Mouse (Mus musculus): ENCODE measurements around the gene Rbm3. TPM values are rescaled to one million over a fixed set of nuclear protein-coding genes. Genes with fewer than 3 reads are reported as not detected.

Rbm3 gene
- polyA plus RNA-seq, 1 experiment from 2014 or later, result 339 TPM

- no peaks in the 10 kb centered on the region for H3K27me3 ChIP-seq (ENCODE audit: control insufficient read depth, insufficient read depth, low read length)
- peaks cover 5% of the 10 kb centered on the region for H3K4me1 ChIP-seq (ENCODE audit: control insufficient read depth, insufficient read depth, low read length)
- 31% methylated on average over 2 of the region's 2 CpGs for WGBS
- no peak overlapping the region for H3K9ac ChIP-seq (ENCODE audit: low read length)
- H3K9me3 ChIP-seq (replicated peaks; ENCODE audit: control insufficient read depth, low read length), result no peaks in the 10 kb centered on the region
- H3K36me3 ChIP-seq (ENCODE audit: control insufficient read depth, insufficient read depth), result peaks cover 4% of the 10 kb centered on the region
- H3K4me3 ChIP-seq (ENCODE audit: low read length), result no peak overlapping the region
- ATAC-seq (replicated peaks; ENCODE audit: extremely low read depth, insufficient read depth, low FRiP score), result no peak
- no peak overlapping the region for H3K4me2 ChIP-seq (ENCODE audit: low read depth, low read length)
- no peak overlapping the region for H3K27ac ChIP-seq (ENCODE audit: low read length)
Measured at GRCm38 (mm10) chrX:8135886-8136285, 9.8 kb downstream of the Rbm3 start.

DNA sequence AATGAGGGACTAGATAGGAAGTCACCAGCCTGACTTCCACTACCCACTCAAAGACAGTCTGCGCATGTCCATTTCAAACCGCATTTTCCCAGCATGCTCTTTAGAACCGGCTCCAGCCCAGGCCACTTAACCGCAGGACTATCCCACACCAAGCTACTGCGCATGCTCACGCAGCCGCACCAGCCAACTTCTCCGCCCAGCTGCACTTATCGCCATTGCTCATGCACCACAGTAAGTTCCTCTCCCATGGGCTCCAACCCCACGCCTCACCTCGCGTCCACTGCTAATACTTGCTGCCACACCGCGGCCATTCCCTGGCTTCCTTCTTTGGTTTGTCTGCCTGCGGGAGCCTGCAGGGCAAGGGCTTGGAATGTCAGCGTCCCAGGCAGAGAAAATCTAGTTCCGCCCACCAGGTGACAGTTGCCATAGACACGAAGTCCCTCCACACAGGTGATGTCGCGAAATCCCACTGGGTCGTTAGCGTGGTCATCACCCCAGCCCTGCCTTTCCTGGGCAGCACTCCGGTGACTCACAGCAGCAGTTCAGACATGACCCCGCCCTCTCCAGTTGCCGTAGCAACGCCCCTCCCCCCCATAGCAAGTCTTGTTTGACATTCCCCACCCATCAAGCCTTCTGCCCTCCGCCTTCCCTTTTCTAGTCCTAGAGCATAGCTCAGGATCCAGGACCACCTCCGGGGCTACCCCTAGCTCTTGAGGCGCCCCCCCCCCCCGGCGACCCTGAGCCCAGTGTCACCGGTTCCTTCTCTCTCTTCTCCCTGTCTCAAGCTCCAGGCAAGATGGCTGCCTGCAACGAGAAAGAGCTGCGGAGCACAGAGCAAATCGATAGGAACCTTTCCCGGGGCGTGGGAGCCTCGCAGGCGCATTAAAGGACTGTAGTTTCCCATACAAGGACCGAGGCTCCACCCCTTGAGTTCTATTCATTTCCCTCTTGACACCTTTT is 13.4 kb downstream of the Rbm3 start, which contains the start of gene Wdr13:
TSS of gene Wdr13 (minus strand) at position 876 of the 960 bp plus-strand sequence.
- Histone ChIP-seq H3K27me3 (ENCODE audit: control insufficient read depth, insufficient read depth, low read length) (no peaks in the 10 kb centered on the region), H3K4me1 (ENCODE audit: control insufficient read depth, insufficient read depth, low read length) (peaks cover 5% of the 10 kb centered on the region), H3K9ac (ENCODE audit: low read length) (peak within 1 kb of the TSS; percentile 78), H3K27ac (ENCODE audit: low read length) (peak within 1 kb of the TSS; percentile 99), H3K4me3 (ENCODE audit: low read length) (peak within 1 kb of the TSS; percentile 69), H3K9me3 (replicated peaks; ENCODE audit: control insufficient read depth, low read length) (no peaks in the 10 kb centered on the region), H3K36me3 (ENCODE audit: control insufficient read depth, insufficient read depth) (peaks cover 16% of the 10 kb centered on the region), H3K4me2 (ENCODE audit: low read depth, low read length) (peak within 1 kb of the TSS; percentile 69)
- peak; percentile 90 for ATAC-seq (replicated peaks; ENCODE audit: extremely low read depth, insufficient read depth, low FRiP score)
- 11% methylated on average over 39 of the region's 40 CpGs for WGBS

- H3K27me3 ChIP-seq (ENCODE audit: control insufficient read depth, insufficient read depth, low read length), result no peaks in the 10 kb centered on the region
- no peak for ATAC-seq (replicated peaks; ENCODE audit: extremely low read depth, insufficient read depth, low FRiP score)
- WGBS, result 86% methylated on average over 17 of the region's 17 CpGs
- H3K9me3 ChIP-seq (replicated peaks; ENCODE audit: control insufficient read depth, low read length), result no peaks in the 10 kb centered on the region
- H3K4me2 ChIP-seq (ENCODE audit: low read depth, low read length), result peak overlapping the region; percentile 69
- peak overlapping the region; percentile 69 for H3K4me3 ChIP-seq (ENCODE audit: low read length)
- no peak overlapping the region; the same call in 1 of the 2 replicates for H3K27ac ChIP-seq (ENCODE audit: low read length)
- 0 out of 2 replicates have a peak overlapping the region, but pooled peaks have one; percentile 29 for H3K9ac ChIP-seq (ENCODE audit: low read length)
- H3K36me3 ChIP-seq (ENCODE audit: control insufficient read depth, insufficient read depth), result peaks cover 16% of the 10 kb centered on the region
- H3K4me1 ChIP-seq (ENCODE audit: control insufficient read depth, insufficient read depth, low read length), result peaks cover 5% of the 10 kb centered on the region
Measured at GRCm38 (mm10) chrX:8131393-8131792, 14.3 kb downstream of the Rbm3 start.

DNA sequence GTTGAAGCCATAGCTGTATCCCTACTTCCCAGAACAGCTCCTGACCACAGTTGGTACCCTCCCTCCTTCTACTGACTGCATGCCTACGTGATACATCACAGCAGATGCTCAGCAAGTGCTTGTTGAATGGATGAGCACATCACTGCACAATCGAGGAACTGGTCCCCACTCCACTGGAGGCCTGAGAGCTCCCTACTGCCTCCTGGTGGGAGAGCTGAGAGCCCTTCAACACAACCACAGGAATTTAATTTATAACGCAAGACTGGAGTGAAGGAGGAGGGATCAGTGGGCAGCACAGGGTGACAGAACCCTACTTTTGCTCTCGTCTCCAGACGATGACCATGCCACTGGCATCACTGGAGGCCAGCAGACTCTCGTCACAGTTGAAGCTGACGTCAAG is 20.4 kb downstream of the Rbm3 start:
- whole genome bisulfite sequencing, result 81% methylated on average over 7 of the region's 7 CpGs
- Histone ChIP-seq H3K27me3 (ENCODE audit: control insufficient read depth, insufficient read depth, low read length) (no peaks in the 10 kb centered on the region), H3K36me3 (ENCODE audit: control insufficient read depth, insufficient read depth) (peaks cover 18% of the 10 kb centered on the region), H3K4me3 (ENCODE audit: low read length) (no peak overlapping the region), H3K27ac (ENCODE audit: low read length) (no peak overlapping the region), H3K9me3 (replicated peaks; ENCODE audit: control insufficient read depth, low read length) (no peaks in the 10 kb centered on the region), H3K4me1 (ENCODE audit: control insufficient read depth, insufficient read depth, low read length) (no peaks in the 10 kb centered on the region), H3K9ac (ENCODE audit: low read length) (no peak overlapping the region), H3K4me2 (ENCODE audit: low read depth, low read length) (no peak overlapping the region)
- no peak for ATAC-seq (replicated peaks; ENCODE audit: extremely low read depth, insufficient read depth, low FRiP score)

- ATAC-seq (replicated peaks; ENCODE audit: extremely low read depth, insufficient read depth, low FRiP score), result no peak
- Histone ChIP-seq H3K4me3 (ENCODE audit: low read length) (no peak overlapping the region), H3K9me3 (replicated peaks; ENCODE audit: control insufficient read depth, low read length) (no peaks in the 10 kb centered on the region), H3K36me3 (ENCODE audit: control insufficient read depth, insufficient read depth) (peaks cover 13% of the 10 kb centered on the region), H3K27me3 (ENCODE audit: control insufficient read depth, insufficient read depth, low read length) (no peaks in the 10 kb centered on the region), H3K4me1 (ENCODE audit: control insufficient read depth, insufficient read depth, low read length) (no peaks in the 10 kb centered on the region), H3K27ac (ENCODE audit: low read length) (no peak overlapping the region), H3K4me2 (ENCODE audit: low read depth, low read length) (no peak overlapping the region), H3K9ac (ENCODE audit: low read length) (no peak overlapping the region)
- WGBS, result 83% methylated on average over 6 of the region's 6 CpGs
Measured at GRCm38 (mm10) chrX:8123821-8124470, 21.7 kb downstream of the Rbm3 start.

DNA sequence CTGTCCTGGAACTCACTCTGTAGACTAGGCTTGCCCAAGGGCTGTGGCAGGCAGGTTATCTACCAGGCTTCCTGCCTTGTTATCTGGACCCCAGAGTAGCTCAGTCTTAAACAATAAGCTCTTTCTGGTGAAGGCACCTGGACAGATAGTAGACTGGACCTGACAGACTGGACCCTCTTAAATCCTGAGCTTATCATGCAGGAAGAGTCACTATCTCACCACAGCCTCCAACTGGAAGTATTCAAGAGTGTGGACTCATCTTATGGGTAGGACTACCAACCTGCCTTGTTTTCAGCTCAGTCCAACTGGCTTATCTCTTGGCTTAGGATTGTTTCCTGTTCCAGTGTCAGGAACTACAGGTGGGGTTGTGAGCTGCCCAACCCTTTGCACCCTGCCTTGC is 28.4 kb downstream of the Rbm3 start:
- Histone ChIP-seq H3K27me3 (ENCODE audit: control insufficient read depth, insufficient read depth, low read length) (no peaks in the 10 kb centered on the region), H3K9me3 (replicated peaks; ENCODE audit: control insufficient read depth, low read length) (no peaks in the 10 kb centered on the region)
- ATAC-seq (replicated peaks; ENCODE audit: extremely low read depth, insufficient read depth, low FRiP score), result no peak

GRCm38 (mm10) chrX:8115275-8115674 is 30.4 kb downstream of the Rbm3 start:
- Histone ChIP-seq H3K9ac (ENCODE audit: low read length) (no peak overlapping the region), H3K4me3 (ENCODE audit: low read length) (no peak overlapping the region), H3K4me2 (ENCODE audit: low read depth, low read length) (no peak overlapping the region), H3K9me3 (replicated peaks; ENCODE audit: control insufficient read depth, low read length) (no peaks in the 10 kb centered on the region), H3K27me3 (ENCODE audit: control insufficient read depth, insufficient read depth, low read length) (no peaks in the 10 kb centered on the region), H3K4me1 (ENCODE audit: control insufficient read depth, insufficient read depth, low read length) (no peaks in the 10 kb centered on the region), H3K36me3 (ENCODE audit: control insufficient read depth, insufficient read depth) (no peaks in the 10 kb centered on the region), H3K27ac (ENCODE audit: low read length) (no peak overlapping the region)
- no peak for ATAC-seq (replicated peaks; ENCODE audit: extremely low read depth, insufficient read depth, low FRiP score)
- 67% methylated on average over 4 of the region's 4 CpGs for WGBS

More for the DNA sequence above, 28.4 kb downstream of the Rbm3 start:
- Histone ChIP-seq H3K4me1 (ENCODE audit: control insufficient read depth, insufficient read depth, low read length) (no peaks in the 10 kb centered on the region), H3K4me3 (ENCODE audit: low read length) (no peak overlapping the region), H3K27ac (ENCODE audit: low read length) (no peak overlapping the region), H3K9ac (ENCODE audit: low read length) (no peak overlapping the region), H3K36me3 (ENCODE audit: control insufficient read depth, insufficient read depth) (no peaks in the 10 kb centered on the region), H3K4me2 (ENCODE audit: low read depth, low read length) (no peak overlapping the region)

DNA sequence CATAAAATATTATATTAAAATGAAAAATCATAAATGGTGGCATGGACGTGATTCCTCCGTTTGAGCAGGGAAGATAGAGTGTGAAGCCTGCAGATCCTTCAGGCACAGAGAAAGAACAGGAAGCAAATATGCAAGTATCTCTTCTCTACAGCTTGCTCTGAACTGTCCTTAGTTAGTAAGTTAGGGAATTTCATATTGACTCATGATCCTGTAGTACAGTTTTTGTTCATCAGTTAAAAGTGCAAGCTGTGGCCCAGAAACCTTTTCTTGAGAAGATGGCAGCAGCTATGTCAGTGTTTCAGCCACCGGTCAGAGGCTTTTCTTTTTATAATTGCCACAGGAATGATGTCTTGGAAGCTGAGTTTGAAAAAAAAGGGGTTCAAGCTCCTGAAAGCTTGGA is 40.7 kb downstream of the Rbm3 start:
- ATAC-seq (replicated peaks; ENCODE audit: extremely low read depth, insufficient read depth, low FRiP score), result no peak
- Histone ChIP-seq H3K36me3 (ENCODE audit: control insufficient read depth, insufficient read depth) (no peaks in the 10 kb centered on the region), H3K4me2 (ENCODE audit: low read depth, low read length) (no peak overlapping the region), H3K9ac (ENCODE audit: low read length) (no peak overlapping the region), H3K4me3 (ENCODE audit: low read length) (no peak overlapping the region), H3K4me1 (ENCODE audit: control insufficient read depth, insufficient read depth, low read length) (no peaks in the 10 kb centered on the region; the same call in 1 of the 2 replicates), H3K9me3 (replicated peaks; ENCODE audit: control insufficient read depth, low read length) (no peaks in the 10 kb centered on the region), H3K27me3 (ENCODE audit: control insufficient read depth, insufficient read depth, low read length) (no peaks in the 10 kb centered on the region), H3K27ac (ENCODE audit: low read length) (no peak overlapping the region)
- WGBS, result 88% methylated on average over 3 of the region's 3 CpGs

DNA sequence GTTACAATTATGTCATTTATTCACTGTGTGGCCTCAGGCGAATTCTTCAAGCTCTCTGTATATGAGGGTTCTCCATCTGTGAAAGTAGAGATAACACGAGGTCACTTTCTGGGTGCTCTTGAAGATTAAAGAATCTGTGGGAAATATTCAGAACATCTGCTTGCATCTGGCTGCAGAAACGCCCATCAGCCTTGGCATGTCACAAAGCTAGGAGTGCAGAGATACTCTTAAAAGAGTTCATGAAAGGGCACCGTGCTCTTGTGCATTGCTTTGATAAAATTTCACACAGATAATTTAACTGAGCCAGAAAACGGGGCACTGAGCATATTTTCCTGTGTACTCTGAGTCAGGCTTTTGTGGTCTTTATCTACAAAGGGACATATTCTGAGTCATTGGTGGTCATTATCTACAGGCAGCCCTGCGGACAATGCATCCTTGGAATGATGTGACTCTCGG is 43.4 kb downstream of the Rbm3 start:
- H3K4me2 ChIP-seq (ENCODE audit: low read depth, low read length), result no peak overlapping the region

More for the DNA sequence above, 43.4 kb downstream of the Rbm3 start:
- H3K9ac ChIP-seq (ENCODE audit: low read length), result no peak overlapping the region
- no peak for ATAC-seq (replicated peaks; ENCODE audit: extremely low read depth, insufficient read depth, low FRiP score)
- H3K9me3 ChIP-seq (replicated peaks; ENCODE audit: control insufficient read depth, low read length), result no peaks in the 10 kb centered on the region
- no peaks in the 10 kb centered on the region for H3K27me3 ChIP-seq (ENCODE audit: control insufficient read depth, insufficient read depth, low read length)
- no peaks in the 10 kb centered on the region; the same call in 1 of the 2 replicates for H3K4me1 ChIP-seq (ENCODE audit: control insufficient read depth, insufficient read depth, low read length)
- no peaks in the 10 kb centered on the region for H3K36me3 ChIP-seq (ENCODE audit: control insufficient read depth, insufficient read depth)
- H3K27ac ChIP-seq (ENCODE audit: low read length), result no peak overlapping the region
- H3K4me3 ChIP-seq (ENCODE audit: low read length), result no peak overlapping the region
- WGBS, result 35% methylated on average over 7 of the region's 7 CpGs

Measured in heart, embryonic 16.5 days (tissue).